Comparison of ENCODE assay signal across 8 mouse cellular contexts in the genomic region with DNA sequence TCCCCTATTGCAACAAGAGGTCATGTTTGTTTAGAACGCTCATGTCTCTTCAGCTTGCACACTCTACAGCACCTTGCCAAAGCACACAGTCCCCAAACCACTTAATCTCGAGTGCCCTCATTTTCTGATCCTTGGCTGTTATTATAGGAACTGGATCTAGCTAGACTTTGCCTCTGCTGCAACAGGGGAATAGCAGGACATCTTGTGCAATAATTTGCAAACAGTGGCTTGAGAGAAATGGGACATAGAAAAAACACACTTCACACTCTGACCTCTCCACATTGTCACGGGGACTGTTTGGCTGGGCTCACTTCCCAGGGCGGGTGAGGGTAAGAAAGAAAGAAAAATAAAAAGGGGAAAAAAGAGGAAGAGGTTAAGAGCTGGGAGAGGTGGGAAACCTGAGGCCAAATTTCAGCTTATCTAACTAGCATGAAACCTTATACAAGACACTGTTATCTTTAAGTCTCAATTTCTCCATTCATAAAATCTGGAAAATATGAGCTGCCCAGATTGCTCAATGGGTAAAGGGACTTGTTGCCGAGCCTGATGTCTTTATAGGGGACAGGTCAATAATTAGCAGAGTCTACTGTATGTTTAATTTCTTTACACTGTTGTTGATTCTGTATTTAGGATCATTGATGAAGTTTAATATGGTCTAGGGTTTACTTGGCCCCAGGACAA.
A peak's percentile ranks its signal among the peaks of the same experiment; 100 is the strongest.
DNase-seq lines count a peak whose midpoint lies in the region; ATAC-seq and TF ChIP-seq lines count a peak whose summit lies in the region.

No protein-coding gene starts in this region.

- no peak overlapping the region for H3K27ac ChIP-seq in embryonic facial prominence, embryonic 14.5 days (replicated peaks; ENCODE audit: low read depth, low read length)
- H3K27ac ChIP-seq in embryonic facial prominence, embryonic 10.5 days (replicated peaks): no peak overlapping the region
- H3K27ac ChIP-seq in kidney, postnatal 0 days: peak overlapping the region; percentile 6; the same call in 1 of the 2 replicates
- no peak overlapping the region for H3K27ac ChIP-seq in forebrain, embryonic 16.5 days (ENCODE audit: low read length)

- whole genome bisulfite sequencing in embryonic facial prominence, embryonic 14.5 days: 50% methylated on average over 5 of the region's 5 CpGs
- WGBS in embryonic facial prominence, embryonic 10.5 days: 69% methylated on average over 5 of the region's 5 CpGs
- 28% methylated on average over 5 of the region's 5 CpGs for WGBS in kidney, postnatal 0 days
- WGBS in forebrain, embryonic 16.5 days: 81% methylated on average over 5 of the region's 5 CpGs

- TF ChIP-seq CTCF in kidney, postnatal 0 days (IDR thresholded peaks at IDR 0.05; ENCODE audit: low read depth): no peak

- H3K9me3 ChIP-seq in embryonic facial prominence, embryonic 14.5 days (ENCODE audit: control insufficient read depth, low read length): 0 out of 2 replicates have a peak, but pooled peaks cover 7% of the 10 kb centered on the region
- H3K9me3 ChIP-seq in embryonic facial prominence, embryonic 10.5 days: no peaks in the 10 kb centered on the region
- no peaks in the 10 kb centered on the region for H3K9me3 ChIP-seq in kidney, postnatal 0 days (replicated peaks; ENCODE audit: low read length)
- H3K9me3 ChIP-seq in forebrain, embryonic 16.5 days (ENCODE audit: control insufficient read depth, low read length): no peaks in the 10 kb centered on the region

- H3K4me1 ChIP-seq in embryonic facial prominence, embryonic 14.5 days (ENCODE audit: control insufficient read depth, insufficient read depth, low read length): no peaks in the 10 kb centered on the region
- no peaks in the 10 kb centered on the region for H3K4me1 ChIP-seq in embryonic facial prominence, embryonic 10.5 days
- 0 out of 2 replicates have a peak, but pooled peaks cover 11% of the 10 kb centered on the region for H3K4me1 ChIP-seq in kidney, postnatal 0 days (replicated peaks; ENCODE audit: insufficient read depth, low read length)
- H3K4me1 ChIP-seq in forebrain, embryonic 16.5 days (replicated peaks; ENCODE audit: control insufficient read depth, insufficient read depth, low read length): no peaks in the 10 kb centered on the region

- no peak overlapping the region for H3K4me2 ChIP-seq in embryonic facial prominence, embryonic 14.5 days (ENCODE audit: low read depth, low read length)
- H3K4me2 ChIP-seq in kidney, postnatal 0 days (ENCODE audit: low read length): no peak overlapping the region
- no peak overlapping the region for H3K4me2 ChIP-seq in forebrain, embryonic 16.5 days (ENCODE audit: low read length)

- no peak overlapping the region for H3K9ac ChIP-seq in embryonic facial prominence, embryonic 14.5 days (ENCODE audit: low read depth, low read length)
- no peak overlapping the region for H3K9ac ChIP-seq in kidney, postnatal 0 days (ENCODE audit: low read depth, low read length)
- H3K9ac ChIP-seq in forebrain, embryonic 16.5 days (replicated peaks; ENCODE audit: low read depth, low read length): no peak overlapping the region

- peak; percentile 44; the same call in 1 of the 2 replicates for ATAC-seq in embryonic facial prominence, embryonic 14.5 days (ENCODE audit: low read depth)
- ATAC-seq in common myeloid progenitor, adult 5-6 weeks (replicated peaks; ENCODE audit: low read depth, poor library complexity, severe bottlenecking): peak; percentile 47
- ATAC-seq in kidney, postnatal 0 days (replicated peaks; ENCODE audit: low FRiP score, low read depth): no peak
- no peak for ATAC-seq in forebrain, embryonic 16.5 days

- no peak overlapping the region for H3K4me3 ChIP-seq in embryonic facial prominence, embryonic 14.5 days (ENCODE audit: low read depth, low read length)
- H3K4me3 ChIP-seq in embryonic facial prominence, embryonic 10.5 days: no peak overlapping the region
- no peak overlapping the region for H3K4me3 ChIP-seq in kidney, postnatal 0 days (replicated peaks; ENCODE audit: low read depth, low read length)
- no peak overlapping the region for H3K4me3 ChIP-seq in forebrain, embryonic 16.5 days (replicated peaks; ENCODE audit: low read length)

- no peaks in the 10 kb centered on the region for H3K27me3 ChIP-seq in embryonic facial prominence, embryonic 14.5 days (replicated peaks; ENCODE audit: control insufficient read depth, insufficient read depth, low read length)
- H3K27me3 ChIP-seq in embryonic facial prominence, embryonic 10.5 days (replicated peaks; ENCODE audit: low read depth, poor library complexity, severe bottlenecking): no peaks in the 10 kb centered on the region
- no peaks in the 10 kb centered on the region for H3K27me3 ChIP-seq in kidney, postnatal 0 days (ENCODE audit: insufficient read depth, low read length)
- no peaks in the 10 kb centered on the region for H3K27me3 ChIP-seq in forebrain, embryonic 16.5 days (replicated peaks; ENCODE audit: control insufficient read depth, insufficient read depth, low read length)

- peak; percentile 34 for DNase-seq in embryonic facial prominence, embryonic 14.5 days (ENCODE audit: low spot score)
- DNase-seq in embryonic facial prominence, embryonic 10.5 days (ENCODE audit: low spot score): no peak
- DNase-seq in kidney, postnatal 0 days (ENCODE audit: low spot score): peak; percentile 67
- peak; percentile 91 for DNase-seq in lung, postnatal 25 days (ENCODE audit: low spot score)
- no peak for DNase-seq in thymus, postnatal 0 days (ENCODE audit: low spot score)
- no peak for DNase-seq in right cerebral cortex, postnatal 36 days (ENCODE audit: low spot score in 2 of 2)

- H3K36me3 ChIP-seq in embryonic facial prominence, embryonic 14.5 days (ENCODE audit: control insufficient read depth, insufficient read depth, low read length): no peaks in the 10 kb centered on the region
- no peaks in the 10 kb centered on the region for H3K36me3 ChIP-seq in embryonic facial prominence, embryonic 10.5 days (replicated peaks)
- no peaks in the 10 kb centered on the region for H3K36me3 ChIP-seq in kidney, postnatal 0 days (ENCODE audit: insufficient read depth, low read length)
- no peaks in the 10 kb centered on the region for H3K36me3 ChIP-seq in forebrain, embryonic 16.5 days (ENCODE audit: control insufficient read depth, insufficient read depth)

Comparison
In these comparisons a context has a peak if more than half of its experiments do, and no peak if none do; other contexts are left out.
1. DNase-seq: peak in embryonic facial prominence, embryonic 14.5 days (single experiment), kidney, postnatal 0 days (single experiment) and lung, postnatal 25 days (single experiment); none in embryonic facial prominence, embryonic 10.5 days (single experiment), thymus, postnatal 0 days (single experiment) and right cerebral cortex, postnatal 36 days (0 of 2).
2. ATAC-seq: peak in embryonic facial prominence, embryonic 14.5 days (single experiment) and common myeloid progenitor, adult 5-6 weeks (single experiment); none in kidney, postnatal 0 days (single experiment) and forebrain, embryonic 16.5 days (single experiment).